ENCODE assay signal across 9 mouse cellular contexts in the genomic region with DNA sequence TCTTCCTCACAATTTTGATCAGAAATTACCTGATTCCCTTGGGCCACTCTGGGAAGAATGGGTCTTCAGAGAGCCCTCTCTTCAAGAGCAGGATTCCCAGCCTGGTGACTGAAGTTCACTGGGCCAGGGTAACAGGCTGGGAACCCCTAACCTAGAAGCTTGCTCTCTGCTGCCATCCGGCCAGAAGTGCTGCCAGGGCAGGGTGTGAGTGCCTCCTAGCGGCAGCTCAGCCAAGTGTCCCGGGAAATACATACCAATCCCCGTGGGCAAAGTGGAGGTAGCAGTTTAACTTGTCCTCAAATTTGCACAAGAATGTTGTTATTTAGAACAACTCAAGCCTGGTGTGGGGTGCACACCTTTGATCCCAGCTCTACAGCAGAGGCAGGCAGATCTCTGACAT. TPM values are rescaled to one million over a fixed set of nuclear protein-coding genes. Genes with fewer than 3 reads are reported as not detected.
DNase-seq lines count a peak whose midpoint lies in the region; ATAC-seq and TF ChIP-seq lines count a peak whose summit lies in the region.
"Had no signal": no experiment of that assay in that cellular context is flagged by ENCODE, and none has a peak within 500 bp of the region (broad histone marks: within the 10 kb centered on the region; RNA-seq: fewer than 3 reads in every experiment).

No protein-coding gene starts in this region.

- H3K9me3 ChIP-seq in kidney, embryonic 14.5 days (ENCODE audit: control insufficient read depth, low read length): no peaks in the 10 kb centered on the region
- H3K9me3 ChIP-seq: embryonic facial prominence, embryonic 15.5 days had no signal

- H3K27ac ChIP-seq in kidney, embryonic 14.5 days (ENCODE audit: low read depth, low read length): no peak overlapping the region
- H3K27ac ChIP-seq in left cerebral cortex, adult 2 months: no peak overlapping the region
- H3K27ac ChIP-seq: embryonic facial prominence, embryonic 15.5 days had no signal

- H3K4me3 ChIP-seq in kidney, embryonic 14.5 days (ENCODE audit: low read length): no peak overlapping the region
- no peak overlapping the region for H3K4me3 ChIP-seq in left cerebral cortex, adult 2 months
- H3K4me3 ChIP-seq: embryonic facial prominence, embryonic 15.5 days had no signal

- intact Hi-C loops in left cerebral cortex, adult 2 months (cut with DNase I): no loop called here

- no peaks in the 10 kb centered on the region for H3K27me3 ChIP-seq in kidney, embryonic 14.5 days (ENCODE audit: control insufficient read depth, insufficient read depth, low read length)
- H3K27me3 ChIP-seq: embryonic facial prominence, embryonic 15.5 days had no signal

- ATAC-seq in kidney, embryonic 14.5 days (ENCODE audit: low FRiP score, low TSS enrichment): no peak

- no peaks in the 10 kb centered on the region for H3K4me1 ChIP-seq in kidney, embryonic 14.5 days (ENCODE audit: control insufficient read depth, insufficient read depth, low read length)
- H3K4me1 ChIP-seq: embryonic facial prominence, embryonic 15.5 days had no signal

- H3K9ac ChIP-seq in kidney, embryonic 14.5 days (ENCODE audit: low read depth, low read length): no peak overlapping the region
- H3K9ac ChIP-seq: embryonic facial prominence, embryonic 15.5 days had no signal

- H3K36me3 ChIP-seq in kidney, embryonic 14.5 days (ENCODE audit: control insufficient read depth, insufficient read depth, low read length): no peaks in the 10 kb centered on the region
- H3K36me3 ChIP-seq: embryonic facial prominence, embryonic 15.5 days had no signal

- DNase-seq in kidney, adult 11 months: peak; percentile 46
- DNase-seq in adrenal gland, adult (ENCODE audit: inconsistent age in 2 of 2, low spot score in 1 of 2): peak; percentile 74 to 92
- peak; percentile 61 for DNase-seq in embryo, embryonic 11.5 days (ENCODE audit: low read depth, low spot score)
- DNase-seq in heart, postnatal 4 days: peak; percentile 86
- peak; percentile 47 to 55 for DNase-seq in left cerebral cortex, adult 2 months (ENCODE audit: extremely low spot score in 1 of 2, low spot score in 2 of 2)
- DNase-seq in naive thymus-derived CD4-positive, alpha-beta T cell, adult 2 months (ENCODE audit: low read depth): peak; percentile 74
- DNase-seq in thymus, postnatal 0 days (ENCODE audit: low spot score): peak; percentile 74

- TF ChIP-seq CTCF in left cerebral cortex, adult 2 months (IDR thresholded peaks at IDR 0.05): peak; percentile 85

- no peak overlapping the region for H3K4me2 ChIP-seq in kidney, embryonic 14.5 days (replicated peaks; ENCODE audit: low read depth, low read length)
- H3K4me2 ChIP-seq: embryonic facial prominence, embryonic 15.5 days had no signal

- 1% methylated on average over 4 of the region's 4 CpGs for WGBS in kidney, embryonic 14.5 days

RNA-seq across cellular contexts. Expression of a gene that starts 16.5 kb away (rescaled TPM):
- polyA plus RNA-seq in kidney, embryonic 14.5 days (2014; fragmentation: Nextera tagmentation; extraction: Ambion mirVana): 0.16 and 0.19 TPM in 2 replicates
- under 1 TPM; 0.67 to 0.68 TPM for total RNA-seq in heart, postnatal 4 days (2021)
- not detected for total RNA-seq in left cerebral cortex, adult 2 months (2021)
- 0.23 TPM in 1 of 2 replicates, not detected in the other for polyA plus RNA-seq in thymus, postnatal 0 days (2015; fragmentation: Nextera tagmentation; extraction: Ambion mirVana)
